Mouse (Mus musculus): Measurements from ENCODE around the gene Zdhhc18. TPM values are rescaled to one million over a fixed set of nuclear protein-coding genes. Genes with fewer than 3 reads are reported as not detected.

Zdhhc18 gene
- total and polyA plus RNA-seq, 2 experiments from 2014 or later: 5.9 to 19.2 TPM

- Histone ChIP-seq H3K36me3 (ENCODE audit: insufficient read depth, low read length) (no peaks in the 10 kb centered on the region), H3K9me3 (ENCODE audit: low read length) (no peaks in the 10 kb centered on the region), H3K27me3 (ENCODE audit: insufficient read depth, low read length) (no peaks in the 10 kb centered on the region), H3K9ac (replicated peaks; ENCODE audit: low read length, poor library complexity, severe bottlenecking) (no peak overlapping the region), H3K4me1 (ENCODE audit: insufficient read depth, low read length) (no peaks in the 10 kb centered on the region), H3K27ac (ENCODE audit: low read depth, low read length) (no peak overlapping the region), H3K4me3 (ENCODE audit: low read depth, low read length) (no peak overlapping the region), H3K4me2 (ENCODE audit: low read depth, low read length, poor library complexity, severe bottlenecking) (no peak overlapping the region)
- peak; percentile 60 for DNase-seq (ENCODE audit: low spot score)
- no peak for ATAC-seq (ENCODE audit: low FRiP score)
- no peak for TF ChIP-seq CTCF (IDR thresholded peaks at IDR 0.05)
- WGBS: 65% methylated on average over 11 of the region's 11 CpGs
Measured at GRCm38 (mm10) chr4:133563123-133563571, 86.8 kb downstream of the Zdhhc18 start.

DNA sequence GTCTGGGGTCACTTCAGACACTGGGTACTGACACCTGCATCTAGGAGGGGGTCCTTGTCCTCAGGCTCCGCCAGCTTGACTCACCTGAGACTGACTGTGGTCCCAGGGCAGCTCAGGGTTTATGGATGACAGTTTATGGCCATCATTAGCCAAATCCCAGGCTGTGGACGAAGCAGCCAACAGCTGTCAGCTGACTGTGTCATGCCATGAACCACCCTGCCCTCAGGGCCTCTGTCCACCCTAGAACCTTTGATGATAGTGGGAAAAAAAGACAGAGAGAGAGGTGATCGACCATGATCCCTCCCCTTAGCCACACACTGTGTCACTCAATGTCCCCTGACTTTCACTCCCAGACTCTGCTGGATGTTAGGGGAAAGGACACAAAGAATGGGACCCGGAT, 88.3 kb downstream of the Zdhhc18 start:
- Histone ChIP-seq H3K36me3 (ENCODE audit: insufficient read depth, low read length) (no peaks in the 10 kb centered on the region), H3K27me3 (ENCODE audit: insufficient read depth, low read length) (no peaks in the 10 kb centered on the region), H3K4me1 (ENCODE audit: insufficient read depth, low read length) (no peaks in the 10 kb centered on the region), H3K4me3 (ENCODE audit: low read depth, low read length) (no peak overlapping the region), H3K9me3 (ENCODE audit: low read length) (no peaks in the 10 kb centered on the region), H3K9ac (replicated peaks; ENCODE audit: low read length, poor library complexity, severe bottlenecking) (no peak overlapping the region), H3K4me2 (ENCODE audit: low read depth, low read length, poor library complexity, severe bottlenecking) (no peak overlapping the region), H3K27ac (ENCODE audit: low read depth, low read length) (no peak overlapping the region)
- DNase-seq (ENCODE audit: low spot score) (no peak), ATAC-seq (ENCODE audit: low FRiP score) (no peak)
- no peak for TF ChIP-seq CTCF (IDR thresholded peaks at IDR 0.05)
- WGBS: 75% methylated on average over 4 of the region's 4 CpGs

GRCm38 (mm10) chr4:133559846-133560245, 90.1 kb downstream of the Zdhhc18 start:
- 75% methylated on average over 4 of the region's 4 CpGs for WGBS
- DNase-seq (ENCODE audit: low spot score) (no peak), ATAC-seq (ENCODE audit: low FRiP score) (no peak)
- Histone ChIP-seq H3K4me2 (ENCODE audit: low read depth, low read length, poor library complexity, severe bottlenecking) (no peak overlapping the region), H3K27ac (ENCODE audit: low read depth, low read length) (no peak overlapping the region), H3K4me3 (ENCODE audit: low read depth, low read length) (no peak overlapping the region), H3K36me3 (ENCODE audit: insufficient read depth, low read length) (no peaks in the 10 kb centered on the region), H3K4me1 (ENCODE audit: insufficient read depth, low read length) (no peaks in the 10 kb centered on the region), H3K27me3 (ENCODE audit: insufficient read depth, low read length) (no peaks in the 10 kb centered on the region), H3K9ac (replicated peaks; ENCODE audit: low read length, poor library complexity, severe bottlenecking) (no peak overlapping the region), H3K9me3 (ENCODE audit: low read length) (no peaks in the 10 kb centered on the region)
- TF ChIP-seq CTCF (IDR thresholded peaks at IDR 0.05): no peak

- Histone ChIP-seq H3K27me3 (ENCODE audit: insufficient read depth, low read length) (no peaks in the 10 kb centered on the region), H3K4me3 (ENCODE audit: low read depth, low read length) (no peak overlapping the region), H3K27ac (ENCODE audit: low read depth, low read length) (no peak overlapping the region), H3K36me3 (ENCODE audit: insufficient read depth, low read length) (no peaks in the 10 kb centered on the region), H3K4me1 (ENCODE audit: insufficient read depth, low read length) (no peaks in the 10 kb centered on the region), H3K4me2 (ENCODE audit: low read depth, low read length, poor library complexity, severe bottlenecking) (no peak overlapping the region), H3K9me3 (ENCODE audit: low read length) (no peaks in the 10 kb centered on the region), H3K9ac (replicated peaks; ENCODE audit: low read length, poor library complexity, severe bottlenecking) (no peak overlapping the region)
- WGBS: 42% methylated on average over 10 of the region's 10 CpGs
- no peak for DNase-seq (ENCODE audit: low spot score)
- no peak for TF ChIP-seq CTCF (IDR thresholded peaks at IDR 0.05)
- ATAC-seq (ENCODE audit: low FRiP score): no peak
Measured at GRCm38 (mm10) chr4:133557041-133557717, 92.8 kb downstream of the Zdhhc18 start.

Small RNA genes lying within 50 kb of the gene (microRNA-seq; reads per million reads assigned to microRNA genes)
- not detected for gene Gm23158 (ENCODE audit: borderline number of aligned reads)

Other genes with a start within 250 kb of the Zdhhc18 start
- 0.77 and 1.2 TPM in 2 replicates for gene Tent5b, start 170.0 kb downstream of the Zdhhc18 start, total RNA-seq (2014; rRNA removed)
- gene Tent5b, start 170.0 kb downstream of the Zdhhc18 start, polyA plus RNA-seq (2015; fragmentation: Nextera tagmentation; extraction: Ambion mirVana): 0.27 and 0.49 TPM in 2 replicates
- gene Trnp1, start 151.6 kb downstream of the Zdhhc18 start, total RNA-seq (2014; rRNA removed): 45.2 and 52.2 TPM in 2 replicates
- 15.2 and 17.5 TPM in 2 replicates for gene Trnp1, start 151.6 kb downstream of the Zdhhc18 start, polyA plus RNA-seq (2015; fragmentation: Nextera tagmentation; extraction: Ambion mirVana)
- gene Kdf1, start 131.2 kb downstream of the Zdhhc18 start, total RNA-seq (2014; rRNA removed): 0.47 and 2.0 TPM in 2 replicates
- 0.77 and 1.2 TPM in 2 replicates for gene Kdf1, start 131.2 kb downstream of the Zdhhc18 start, polyA plus RNA-seq (2015; fragmentation: Nextera tagmentation; extraction: Ambion mirVana)
- 94.8 and 109 TPM in 2 replicates for gene Nudc, start 104.2 kb downstream of the Zdhhc18 start, total RNA-seq (2014; rRNA removed)
- gene Nudc, start 104.2 kb downstream of the Zdhhc18 start, polyA plus RNA-seq (2015; fragmentation: Nextera tagmentation; extraction: Ambion mirVana): 227 and 262 TPM in 2 replicates
- not detected in 2 replicates for gene Nr0b2, start 96.8 kb downstream of the Zdhhc18 start, total RNA-seq (2014; rRNA removed)
- not detected in 2 replicates for gene Nr0b2, start 96.8 kb downstream of the Zdhhc18 start, polyA plus RNA-seq (2015; fragmentation: Nextera tagmentation; extraction: Ambion mirVana)
- 8.7 and 10.3 TPM in 2 replicates for gene Gpatch3, start 75.4 kb downstream of the Zdhhc18 start, total RNA-seq (2014; rRNA removed)
- gene Gpatch3, start 75.4 kb downstream of the Zdhhc18 start, polyA plus RNA-seq (2015; fragmentation: Nextera tagmentation; extraction: Ambion mirVana): 5.6 and 6.3 TPM in 2 replicates
- gene Gpn2, start 65.8 kb downstream of the Zdhhc18 start, total RNA-seq (2014; rRNA removed): 22.7 and 23.6 TPM in 2 replicates
- gene Gpn2, start 65.8 kb downstream of the Zdhhc18 start, polyA plus RNA-seq (2015; fragmentation: Nextera tagmentation; extraction: Ambion mirVana): 16.2 and 16.7 TPM in 2 replicates
- gene Sfn, start 48.0 kb downstream of the Zdhhc18 start, total RNA-seq (2014; rRNA removed): 2.0 and 3.6 TPM in 2 replicates
- 0.67 and 0.86 TPM in 2 replicates for gene Sfn, start 48.0 kb downstream of the Zdhhc18 start, polyA plus RNA-seq (2015; fragmentation: Nextera tagmentation; extraction: Ambion mirVana)
- 8.9 and 15.9 TPM in 2 replicates for gene Pigv, start 22.5 kb upstream of the Zdhhc18 start, total RNA-seq (2014; rRNA removed)
- gene Pigv, start 22.5 kb upstream of the Zdhhc18 start, polyA plus RNA-seq (2015; fragmentation: Nextera tagmentation; extraction: Ambion mirVana): 13.5 and 14.8 TPM in 2 replicates
- 59.1 and 66.2 TPM in 2 replicates for gene Arid1a, start 106.6 kb upstream of the Zdhhc18 start, total RNA-seq (2014; rRNA removed)
- 16.7 and 19.5 TPM in 2 replicates for gene Arid1a, start 106.6 kb upstream of the Zdhhc18 start, polyA plus RNA-seq (2015; fragmentation: Nextera tagmentation; extraction: Ambion mirVana)
- gene Rps6ka1, start 237.6 kb upstream of the Zdhhc18 start, total RNA-seq (2014; rRNA removed): 25.2 and 30.9 TPM in 2 replicates
- 20.4 and 21.6 TPM in 2 replicates for gene Rps6ka1, start 237.6 kb upstream of the Zdhhc18 start, polyA plus RNA-seq (2015; fragmentation: Nextera tagmentation; extraction: Ambion mirVana)